Mouse (Mus musculus) lung, adult 2 months (tissue): Measurements from ENCODE around the gene Majin.

Experiments used
- CTCF ChIP-seq: fragments of 200-500 bp; IDR thresholded peaks from 2 replicates; pipeline ENCODE4 v1.5.1; 2011; ENCODE audit warnings: mild to moderate bottlenecking, low read length, control low read depth; ENCODE audit not compliant: insufficient read depth
- POLR2A ChIP-seq: fragments of 200-500 bp; IDR thresholded peaks from 2 replicates; pipeline ENCODE4 v1.6.1; 2011; ENCODE audit warnings: low read depth, mild to moderate bottlenecking, control low read depth, low read length, borderline replicate concordance; ENCODE audit errors: extremely low read depth

- TF ChIP-seq POLR2A = no peak
- peak; percentile 93 for TF ChIP-seq CTCF
Measured at GRCm38 (mm10) chr19:6268170-6268528, 84.0 kb downstream of the Majin start.
